Mouse (Mus musculus) intestine, embryonic 15.5 days (tissue): ENCODE results near the gene Ndufa8. TPM values are rescaled to one million over a fixed set of nuclear protein-coding genes. Genes with fewer than 3 reads are reported as not detected.

Experiments used
- ATAC-seq: fragments of 200-750 bp; cut with Nextera tagmentation; 2 replicates; pipeline ENCODE4 v1.8.0; 2017; ENCODE audit warnings: moderate TSS enrichment, moderate library complexity
- H3K27ac ChIP-seq: fragments of 300-500 bp; sonication (generic); 2 replicates; pipeline ENCODE4 v1.5.1; 2015; ENCODE audit warnings: mild to moderate bottlenecking, inconsistent platforms
- H3K27me3 ChIP-seq: fragments of 300-500 bp; sonication (generic); replicated peaks from 2 replicates; pipeline ENCODE4 v1.6.1; 2015; ENCODE audit warnings: inconsistent platforms
- H3K36me3 ChIP-seq: fragments of 300-500 bp; sonication (generic); 2 replicates; pipeline ENCODE4 v1.6.1; 2015; ENCODE audit warnings: inconsistent platforms
- H3K4me1 ChIP-seq: fragments of 300-500 bp; sonication (generic); replicated peaks from 2 replicates; pipeline ENCODE4 v1.6.1; 2015; ENCODE audit warnings: inconsistent platforms
- H3K4me2 ChIP-seq: fragments of 300-500 bp; sonication (generic); replicated peaks from 2 replicates; pipeline ENCODE4 v1.6.1; 2015; ENCODE audit warnings: mild to moderate bottlenecking, inconsistent platforms
- H3K4me3 ChIP-seq: fragments of 300-500 bp; sonication (generic); replicated peaks from 2 replicates; pipeline ENCODE4 v1.5.1; 2015; ENCODE audit warnings: inconsistent platforms
- H3K9ac ChIP-seq: fragments of 300-500 bp; sonication (generic); 2 replicates; pipeline ENCODE4 v1.6.1; 2015; ENCODE audit warnings: inconsistent platforms
- H3K9me3 ChIP-seq: fragments of 300-500 bp; sonication (generic); 2 replicates; pipeline ENCODE4 v1.6.1; 2016; ENCODE audit warnings: inconsistent platforms
- WGBS: fragments of 180-500 bp; shearing (Covaris S2); methylation state at CpG from one replicate; pipeline ENCODE4 v1.1.7; 2015; 5-methylcytosine and 5-hydroxymethylcytosine counted together
- polyA plus RNA-seq: library from polyadenylated mRNA; unstranded; fragments of >200 nt; fragmentation: Nextera tagmentation; extraction: Ambion mirVana; gene quantifications from 2 replicates; pipeline ENCODE4 v1.2.1, GENCODE M21; 2015

Gene Ndufa8
- polyA plus RNA-seq, 1 experiment from 2014 or later = 288 TPM

DNA sequence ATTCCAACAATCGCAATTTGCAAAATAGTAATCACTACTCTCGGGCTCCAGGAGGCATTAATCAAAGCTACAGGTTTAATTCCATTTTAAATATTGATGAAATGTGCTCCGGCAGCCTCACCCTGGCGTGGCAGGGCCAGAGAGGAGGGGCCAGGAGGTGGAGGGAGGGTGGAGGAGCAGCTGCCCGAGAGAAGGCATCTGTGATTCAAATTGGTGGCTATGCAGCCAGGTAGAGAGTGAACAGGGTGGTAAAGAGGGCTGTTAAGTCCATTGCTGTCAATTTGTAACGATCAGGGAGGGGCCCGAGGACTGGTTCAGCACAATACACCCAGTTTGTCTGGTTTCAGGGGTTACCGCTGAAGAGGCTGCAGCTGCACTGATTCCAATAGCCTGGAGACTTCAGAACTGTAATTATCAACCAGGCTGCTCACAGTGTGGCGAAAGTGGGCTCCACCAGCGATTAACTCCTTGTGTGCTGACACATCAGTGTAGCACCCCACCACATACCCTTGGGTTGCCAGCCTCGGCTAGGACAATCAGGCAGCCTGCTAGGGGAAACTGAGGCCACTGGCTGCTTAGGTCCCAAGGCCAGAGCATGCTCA is 28.1 kb upstream of the Ndufa8 start:
- no peaks in the 10 kb centered on the region for H3K36me3 ChIP-seq
- 15% methylated on average over 11 of the region's 11 CpGs for WGBS
- 0 out of 2 replicates have a peak, but pooled peaks cover 3% of the 10 kb centered on the region for H3K4me1 ChIP-seq
- no peak overlapping the region for H3K4me3 ChIP-seq
- peak overlapping the region; percentile 14; the same call in 1 of the 2 replicates for H3K4me2 ChIP-seq
- H3K9ac ChIP-seq = no peak overlapping the region
- H3K27ac ChIP-seq = no peak overlapping the region
- peaks cover 3% of the 10 kb centered on the region; the same call in 1 of the 2 replicates for H3K27me3 ChIP-seq
- ATAC-seq = peak; percentile 43; the same call in 1 of the 2 replicates
- no peaks in the 10 kb centered on the region for H3K9me3 ChIP-seq

DNA sequence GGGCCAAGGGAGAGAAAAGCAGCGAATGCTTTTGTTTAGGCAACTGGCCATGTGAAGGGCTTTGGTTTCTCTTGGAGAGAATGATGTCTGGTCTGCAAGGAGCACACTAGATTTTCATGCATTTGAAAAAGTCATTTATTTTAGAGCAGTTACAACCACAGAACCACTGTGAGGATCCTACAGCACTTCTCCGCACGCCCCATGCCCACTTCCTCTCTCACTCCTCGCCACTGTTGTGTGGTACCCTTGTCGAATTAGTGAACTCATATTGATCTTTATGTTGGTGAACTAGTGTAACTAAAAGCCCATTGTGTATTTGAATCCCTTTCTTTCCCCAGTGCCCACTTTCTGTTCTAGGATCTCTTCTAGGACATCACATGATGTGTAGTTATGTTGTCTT is 26.0 kb upstream of the Ndufa8 start:
- WGBS = 86% methylated on average over 5 of the region's 5 CpGs
- Histone ChIP-seq H3K9me3 (no peaks in the 10 kb centered on the region), H3K4me3 (no peak overlapping the region), H3K9ac (no peak overlapping the region), H3K4me1 (0 out of 2 replicates have a peak, but pooled peaks cover 3% of the 10 kb centered on the region), H3K4me2 (no peak overlapping the region), H3K36me3 (no peaks in the 10 kb centered on the region), H3K27ac (no peak overlapping the region), H3K27me3 (peaks cover 3% of the 10 kb centered on the region; the same call in 1 of the 2 replicates)
- ATAC-seq = no peak

DNA sequence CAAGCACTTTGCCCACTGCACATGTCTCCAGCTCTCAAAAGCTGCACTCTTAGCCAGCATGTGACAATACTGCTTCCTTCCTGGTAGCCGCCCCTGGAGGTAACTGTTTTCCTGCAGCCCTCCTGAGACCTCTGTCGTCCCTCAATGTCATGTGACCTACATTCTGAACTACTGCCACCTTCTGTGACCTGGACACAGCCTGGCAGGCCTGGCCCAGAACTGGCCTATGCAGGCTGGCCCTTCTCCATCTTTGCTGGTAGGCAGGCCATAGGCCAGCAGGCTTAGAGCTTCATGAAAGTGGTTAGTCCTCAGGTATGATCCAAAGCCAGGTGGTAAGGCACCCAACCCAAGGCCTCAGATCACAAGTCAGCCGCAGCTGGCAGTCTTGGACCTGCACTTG is 24.6 kb upstream of the Ndufa8 start:
- no peak for ATAC-seq
- Histone ChIP-seq H3K27ac (no peak overlapping the region), H3K4me2 (no peak overlapping the region), H3K4me1 (0 out of 2 replicates have a peak, but pooled peaks cover 3% of the 10 kb centered on the region), H3K36me3 (no peaks in the 10 kb centered on the region), H3K27me3 (peaks cover 3% of the 10 kb centered on the region; the same call in 1 of the 2 replicates), H3K9ac (no peak overlapping the region), H3K4me3 (no peak overlapping the region), H3K9me3 (no peaks in the 10 kb centered on the region)
- WGBS = 58% methylated on average over 3 of the region's 3 CpGs

DNA sequence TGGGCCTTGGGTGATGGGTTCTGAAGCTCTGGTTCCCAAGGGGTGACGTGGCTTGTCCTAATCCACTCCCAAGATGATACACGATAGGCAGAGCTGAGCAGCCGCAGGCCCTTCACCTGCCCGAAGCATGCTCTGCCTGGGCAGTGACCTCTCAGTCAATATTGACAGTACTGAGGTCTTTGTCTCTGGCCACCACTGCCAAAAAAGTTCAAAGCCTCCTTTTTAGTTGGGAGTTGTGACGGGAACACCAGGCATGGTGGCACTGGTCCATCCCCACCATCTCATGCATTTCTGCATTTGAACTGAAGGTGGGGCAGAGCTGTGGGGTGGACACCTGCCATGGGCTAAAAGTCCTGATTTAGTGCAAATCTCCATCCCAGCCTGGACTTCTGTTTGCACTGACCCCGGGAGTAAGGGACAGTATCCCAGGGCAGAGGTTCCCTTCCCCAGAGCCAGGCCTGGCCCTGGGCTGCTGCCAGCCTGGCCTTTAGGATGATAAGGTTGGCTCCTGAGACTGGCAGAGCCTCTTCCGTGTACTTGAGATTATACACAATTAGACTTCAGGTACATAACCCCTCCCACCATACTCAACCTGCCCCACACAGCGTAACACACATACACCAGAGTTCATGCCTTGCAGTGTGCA is 22.6 kb upstream of the Ndufa8 start:
- H3K27ac ChIP-seq = no peak overlapping the region
- H3K4me2 ChIP-seq = no peak overlapping the region
- 68% methylated on average over 8 of the region's 8 CpGs for WGBS
- H3K27me3 ChIP-seq = no peaks in the 10 kb centered on the region
- no peak overlapping the region for H3K4me3 ChIP-seq
- H3K4me1 ChIP-seq = no peaks in the 10 kb centered on the region
- no peaks in the 10 kb centered on the region for H3K9me3 ChIP-seq
- H3K36me3 ChIP-seq = no peaks in the 10 kb centered on the region
- no peak overlapping the region for H3K9ac ChIP-seq
- ATAC-seq = no peak

DNA sequence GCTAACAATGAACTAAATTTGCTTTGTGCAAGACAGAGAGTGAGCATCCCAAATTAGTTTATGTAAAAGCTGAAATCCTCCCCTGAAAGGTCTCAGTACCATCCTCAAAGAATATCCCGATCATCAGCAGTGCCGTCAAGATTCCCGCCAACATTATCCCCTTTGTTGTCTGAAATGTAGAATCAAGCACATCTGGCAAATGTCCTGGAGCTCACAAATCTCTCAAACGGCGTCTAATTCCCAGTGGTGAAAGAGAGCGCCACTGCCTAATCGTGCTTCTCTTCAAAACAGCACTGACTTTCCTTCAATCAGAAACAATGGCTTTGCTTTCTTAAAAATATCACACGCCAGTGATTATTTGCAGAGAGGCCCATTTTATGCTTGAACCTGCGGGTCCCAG is 17.9 kb upstream of the Ndufa8 start:
- Histone ChIP-seq H3K27me3 (no peaks in the 10 kb centered on the region), H3K27ac (no peak overlapping the region), H3K36me3 (no peaks in the 10 kb centered on the region), H3K9ac (no peak overlapping the region), H3K4me2 (no peak overlapping the region), H3K4me1 (no peaks in the 10 kb centered on the region), H3K4me3 (no peak overlapping the region), H3K9me3 (no peaks in the 10 kb centered on the region)
- 54% methylated on average over 9 of the region's 9 CpGs for WGBS
- ATAC-seq = no peak

DNA sequence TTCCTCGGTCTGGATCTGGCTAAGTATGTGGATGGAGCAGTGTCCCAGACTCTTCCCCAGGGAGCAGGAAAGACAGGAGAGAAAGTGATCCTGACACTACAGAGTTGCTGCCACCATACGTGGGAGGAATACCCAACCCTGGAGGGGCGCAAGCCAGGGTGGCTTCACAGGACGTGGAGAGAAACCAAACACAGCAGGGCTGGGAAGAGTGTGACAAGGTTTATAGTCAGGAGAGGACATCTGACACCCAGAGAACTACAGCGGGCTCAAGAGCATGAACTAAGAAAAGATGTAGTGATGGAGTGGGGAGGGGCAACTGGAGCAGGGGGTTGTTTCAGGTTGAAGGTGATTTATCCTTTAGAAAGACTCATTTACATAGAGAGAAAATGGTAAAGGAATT is 12.2 kb upstream of the Ndufa8 start:
- Histone ChIP-seq H3K4me1 (no peaks in the 10 kb centered on the region), H3K27ac (no peak overlapping the region), H3K27me3 (no peaks in the 10 kb centered on the region), H3K4me2 (no peak overlapping the region), H3K4me3 (no peak overlapping the region), H3K9me3 (no peaks in the 10 kb centered on the region), H3K36me3 (no peaks in the 10 kb centered on the region), H3K9ac (no peak overlapping the region)
- no peak for ATAC-seq
- WGBS = 57% methylated on average over 5 of the region's 5 CpGs

DNA sequence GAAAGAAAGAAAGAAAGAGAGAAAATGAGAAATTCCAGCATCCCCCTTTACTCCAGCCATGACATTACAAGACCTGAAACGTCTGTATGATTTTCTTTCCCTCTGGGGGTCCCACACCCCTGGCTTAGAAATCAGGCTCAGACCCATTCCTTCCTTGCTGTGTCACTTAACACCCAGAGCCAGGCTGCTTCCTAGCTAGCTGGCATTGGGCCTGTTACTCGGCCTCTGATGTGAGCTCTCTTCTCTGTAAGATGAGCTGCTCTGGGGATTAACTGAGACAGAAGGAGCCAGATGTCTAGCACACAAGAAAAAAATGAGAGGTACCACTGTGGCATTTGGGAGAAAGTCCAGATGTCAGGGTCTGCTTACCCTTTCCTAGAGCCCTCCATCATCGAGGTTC is 7.0 kb upstream of the Ndufa8 start:
- no peak overlapping the region for H3K27ac ChIP-seq
- no peak overlapping the region for H3K4me2 ChIP-seq
- H3K4me3 ChIP-seq = no peak overlapping the region
- no peaks in the 10 kb centered on the region for H3K9me3 ChIP-seq
- no peak overlapping the region for H3K9ac ChIP-seq
- 37% methylated on average over 3 of the region's 3 CpGs for WGBS
- H3K27me3 ChIP-seq = no peaks in the 10 kb centered on the region
- 0 out of 2 replicates have a peak, but pooled peaks cover 3% of the 10 kb centered on the region for H3K4me1 ChIP-seq
- no peak for ATAC-seq
- H3K36me3 ChIP-seq = no peaks in the 10 kb centered on the region

DNA sequence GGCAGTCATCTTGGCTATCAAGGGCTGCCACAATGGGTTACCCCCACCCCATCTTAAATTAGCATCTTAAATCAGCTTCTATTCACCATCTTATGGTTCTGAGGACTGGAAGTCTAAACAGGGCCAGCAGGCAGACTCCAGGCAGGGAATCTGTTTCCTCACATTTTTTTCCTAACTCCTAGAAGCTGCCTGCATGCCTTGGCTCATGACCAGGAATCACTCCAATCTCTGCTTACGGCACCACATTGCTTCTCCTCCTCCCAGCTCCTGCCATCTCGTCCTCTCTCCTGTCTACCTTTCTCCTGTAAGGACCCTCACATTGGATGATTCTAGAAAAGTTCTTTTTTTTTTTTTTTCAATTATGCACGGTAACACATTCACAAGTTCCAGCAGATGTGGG is 4.0 kb upstream of the Ndufa8 start:
- H3K4me2 ChIP-seq = no peak overlapping the region

DNA sequence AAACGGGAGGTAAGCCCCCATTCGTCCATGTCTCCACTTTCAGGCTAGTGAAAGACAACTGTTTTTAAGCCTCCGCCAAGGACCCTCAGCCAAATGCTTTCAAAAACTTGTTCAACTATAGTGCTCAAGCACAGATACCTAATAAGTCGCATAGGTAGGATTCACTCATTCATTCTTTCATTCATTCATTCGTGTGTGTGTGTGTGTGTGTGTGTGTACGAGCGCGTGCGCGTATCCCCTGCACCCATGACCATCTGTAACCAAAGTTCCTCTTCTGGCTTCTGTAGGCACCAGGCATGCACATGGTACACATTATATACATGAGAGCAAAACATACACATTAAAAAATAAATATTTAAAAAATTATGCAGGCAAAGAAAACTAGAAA is 355 bp upstream of the Ndufa8 start:
- Histone ChIP-seq H3K4me2 (peak overlapping the region; percentile 60), H3K4me1 (peaks cover 10% of the 10 kb centered on the region; the same call in 1 of the 2 replicates), H3K4me3 (peak overlapping the region; percentile 81), H3K9me3 (no peaks in the 10 kb centered on the region), H3K27me3 (no peaks in the 10 kb centered on the region), H3K27ac (no peak overlapping the region), H3K36me3 (no peaks in the 10 kb centered on the region), H3K9ac (peak overlapping the region; percentile 92; the same call in 1 of the 2 replicates)
- peak; percentile 48 for ATAC-seq
- WGBS = 49% methylated on average over 10 of the region's 10 CpGs

More for the DNA sequence above, 4.0 kb upstream of the Ndufa8 start:
- Histone ChIP-seq H3K36me3 (no peaks in the 10 kb centered on the region), H3K4me1 (peaks cover 5% of the 10 kb centered on the region; the same call in 1 of the 2 replicates), H3K9ac (no peak overlapping the region), H3K27ac (no peak overlapping the region), H3K4me3 (no peak overlapping the region), H3K9me3 (no peaks in the 10 kb centered on the region), H3K27me3 (no peaks in the 10 kb centered on the region)
- 66% methylated on average over 3 of the region's 3 CpGs for WGBS
- ATAC-seq = no peak

DNA sequence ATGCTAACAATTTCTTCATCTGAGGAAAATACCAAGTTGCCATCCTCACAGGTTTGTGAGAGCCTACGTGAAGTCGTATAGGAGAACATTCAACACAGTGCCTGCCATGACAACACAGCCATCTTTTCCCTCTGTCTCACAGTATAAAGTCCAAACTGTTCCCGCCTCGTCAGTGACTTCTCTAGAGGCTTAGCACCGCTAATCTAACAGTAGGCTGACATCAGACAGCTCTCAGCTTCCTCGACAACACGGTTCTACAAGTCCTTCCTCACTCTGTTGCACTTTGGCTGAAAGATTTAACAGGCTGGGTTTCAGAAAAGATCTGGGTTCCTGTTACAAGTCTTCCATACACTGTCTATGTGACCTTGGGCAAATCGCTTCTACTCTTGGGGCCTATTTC is 1.0 kb downstream of the Ndufa8 start:
- Histone ChIP-seq H3K9me3 (no peaks in the 10 kb centered on the region), H3K27me3 (no peaks in the 10 kb centered on the region), H3K36me3 (peaks cover 4% of the 10 kb centered on the region), H3K9ac (peak overlapping the region; percentile 92), H3K4me3 (peak overlapping the region; percentile 81), H3K27ac (no peak overlapping the region), H3K4me1 (peaks cover 10% of the 10 kb centered on the region; the same call in 1 of the 2 replicates), H3K4me2 (peak overlapping the region; percentile 60)
- 60% methylated on average over 8 of the region's 8 CpGs for WGBS
- peak; percentile 32 for ATAC-seq

DNA sequence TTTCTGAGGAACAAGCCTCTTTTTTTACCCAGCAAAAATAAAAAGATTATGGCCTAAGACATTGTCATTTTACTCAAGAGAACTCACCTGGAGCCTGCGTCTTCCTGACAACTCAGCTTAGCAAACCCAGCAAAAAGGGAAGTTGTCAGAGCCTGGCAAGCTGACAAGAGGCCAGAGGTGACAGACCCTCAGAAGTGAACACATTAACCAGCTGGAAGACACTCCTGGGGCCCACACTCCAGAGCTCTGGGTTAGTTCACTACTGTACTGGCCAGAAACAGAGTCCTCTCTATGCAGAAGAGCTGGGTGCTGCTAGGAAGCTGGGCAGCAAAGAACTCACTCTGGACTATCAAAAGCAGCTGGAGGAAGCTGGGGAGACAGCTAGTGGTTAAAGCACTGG is 8.3 kb downstream of the Ndufa8 start:
- no peak overlapping the region for H3K4me2 ChIP-seq
- no peak for ATAC-seq
- H3K9ac ChIP-seq = no peak overlapping the region
- 82% methylated on average over 1 of the region's 1 CpGs for WGBS
- H3K4me1 ChIP-seq = 0 out of 2 replicates have a peak, but pooled peaks cover 3% of the 10 kb centered on the region
- peaks cover 16% of the 10 kb centered on the region for H3K36me3 ChIP-seq
- no peaks in the 10 kb centered on the region for H3K9me3 ChIP-seq
- no peak overlapping the region for H3K27ac ChIP-seq
- no peaks in the 10 kb centered on the region for H3K27me3 ChIP-seq
- no peak overlapping the region for H3K4me3 ChIP-seq

DNA sequence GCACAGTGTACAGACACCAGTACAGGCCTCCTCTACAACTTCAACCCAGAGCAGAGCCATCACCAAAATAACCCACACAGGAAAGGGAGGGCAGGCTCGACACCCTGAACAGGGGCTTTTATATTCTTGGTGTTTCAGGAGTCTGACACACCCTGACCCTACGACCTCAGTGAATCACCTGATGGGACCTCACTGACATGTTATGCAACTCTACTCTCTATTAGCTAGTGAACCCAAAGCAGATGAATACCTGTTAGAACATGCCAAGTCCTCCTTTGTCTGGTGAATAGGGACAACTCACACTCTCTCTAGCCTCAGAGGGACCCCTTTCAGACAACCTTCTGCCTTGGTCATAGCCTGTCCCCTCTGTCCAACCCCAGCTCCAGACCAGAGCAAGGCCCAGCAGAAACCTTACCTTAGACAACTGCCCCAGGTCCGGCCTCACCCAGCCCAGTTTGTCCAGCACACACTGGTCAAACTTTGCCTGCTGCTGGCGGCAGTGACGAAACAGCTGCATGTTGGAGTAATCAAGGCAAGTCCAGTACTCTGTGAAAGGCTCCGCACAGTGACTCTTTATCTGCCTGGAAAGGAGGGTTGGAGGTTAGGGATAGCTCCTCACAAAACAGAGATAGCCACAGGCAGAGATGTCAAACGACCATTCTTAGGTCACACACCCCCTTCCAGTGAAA is 9.8 kb downstream of the Ndufa8 start:
- Histone ChIP-seq H3K4me2 (no peak overlapping the region), H3K4me1 (0 out of 2 replicates have a peak, but pooled peaks cover 3% of the 10 kb centered on the region), H3K27ac (no peak overlapping the region), H3K9me3 (no peaks in the 10 kb centered on the region), H3K9ac (no peak overlapping the region), H3K36me3 (peaks cover 16% of the 10 kb centered on the region), H3K27me3 (no peaks in the 10 kb centered on the region), H3K4me3 (no peak overlapping the region)
- ATAC-seq = no peak
- 78% methylated on average over 7 of the region's 7 CpGs for WGBS
